Mouse (Mus musculus) ES-E14 (cell line): ENCODE data around the gene Ppp3r1. TPM values are rescaled to one million over a fixed set of nuclear protein-coding genes. Genes with fewer than 3 reads are reported as not detected.

Source experiments
- DNase-seq: peaks from one replicate; pipeline ENCODE4 v3.0.0-alpha.2; 2013; ENCODE audit warnings: low read depth, low spot score
- H3K27ac ChIP-seq: 2 replicates; pipeline ENCODE4 v1.5.1; 2012; ENCODE audit warnings: low read depth, mild to moderate bottlenecking, low read length, moderate library complexity, mixed read lengths; ENCODE audit not compliant: poor library complexity, insufficient read depth, severe bottlenecking
- H3K36me3 ChIP-seq: 2 replicates; pipeline ENCODE4 v1.6.1; 2012; ENCODE audit warnings: mild to moderate bottlenecking, low read length, moderate library complexity, mixed read lengths; ENCODE audit not compliant: control insufficient read depth, poor library complexity, insufficient read depth, severe bottlenecking
- H3K4me1 ChIP-seq, 2 experiments: fragments of 150-350 bp in 1 of 2; sonication (generic) in 1 of 2; 2 replicates each; pipeline ENCODE4 v1.6.1; 2012; ENCODE audit warnings: low read length in 2 of 2, mild to moderate bottlenecking in 1 of 2, mixed read lengths in 1 of 2; ENCODE audit not compliant: control insufficient read depth in 2 of 2, insufficient read depth in 2 of 2, poor library complexity in 1 of 2
- H3K4me3 ChIP-seq, 2 experiments: fragments of 150-350 bp in 1 of 2; sonication (generic) in 1 of 2; 2 replicates each; pipeline ENCODE4 v1.5.1; 2012; ENCODE audit warnings: low read length in 2 of 2, low read depth in 1 of 2, mild to moderate bottlenecking in 1 of 2, mixed read lengths in 1 of 2; ENCODE audit not compliant: insufficient read depth in 1 of 2, poor library complexity in 1 of 2, severe bottlenecking in 1 of 2
- H3K9ac ChIP-seq: 2 replicates; pipeline ENCODE4 v1.6.1; 2012; ENCODE audit warnings: low read depth, mild to moderate bottlenecking, low read length, mixed read lengths; ENCODE audit not compliant: poor library complexity, insufficient read depth, severe bottlenecking
- H3K9me3 ChIP-seq: fragments of 150-350 bp; sonication (generic); 2 replicates; pipeline ENCODE4 v1.6.1; 2012; ENCODE audit warnings: low read depth, mild to moderate bottlenecking, low read length; ENCODE audit not compliant: control insufficient read depth, insufficient read depth
- CHD2 ChIP-seq: IDR thresholded peaks from 2 replicates; pipeline ENCODE4 v1.6.1; 2014; ENCODE audit warnings: mild to moderate bottlenecking, low read depth, low read length, inconsistent platforms
- HCFC1 ChIP-seq: IDR thresholded peaks from 2 replicates; pipeline ENCODE4 v1.6.1; 2012; ENCODE audit warnings: low read length, inconsistent platforms, borderline replicate concordance; ENCODE audit not compliant: insufficient read depth
- MAFK ChIP-seq: IDR thresholded peaks from 2 replicates; pipeline ENCODE4 v1.6.1; 2014; ENCODE audit warnings: mild to moderate bottlenecking, low read depth, low read length, inconsistent platforms; ENCODE audit not compliant: insufficient read depth
- ZC3H11A ChIP-seq: IDR thresholded peaks from 2 replicates; pipeline ENCODE4 v1.6.1; 2012; ENCODE audit warnings: low read depth, mild to moderate bottlenecking, inconsistent platforms, low read length, borderline replicate concordance
- ZNF384 ChIP-seq: IDR thresholded peaks from 2 replicates; pipeline ENCODE4 v1.6.1; 2012; ENCODE audit warnings: low read depth, low read length, inconsistent platforms
- in situ Hi-C, 2 experiments: fragments of 600-800 bp; cut with MboI; formaldehyde crosslinking; loops; one replicate each; pipeline ENCODE4 v1.15.1; 2025; ENCODE audit warnings: low sequenced_read_pairs in 2 of 2, inconsistent platforms in 1 of 2; ENCODE audit not compliant: unreplicated experiment in 2 of 2
- total RNA-seq: library from RNA; depleted of rRNA; stranded (reverse); fragments of 300-350 nt; gene quantifications from 2 replicates; pipeline ENCODE4 v1.2.3, GENCODE M21; 2012; rRNA removed

Ppp3r1 gene
- total RNA-seq, 1 experiment = 32.9 TPM

GRCm38 (mm10) chr11:17248715-17249114, 89.7 kb downstream of the Ppp3r1 start:
- Histone ChIP-seq H3K4me3 (no peak overlapping the region), H3K4me1 (no peaks in the 10 kb centered on the region), H3K9me3 (no peaks in the 10 kb centered on the region), H3K36me3 (no peaks in the 10 kb centered on the region), H3K9ac (no peak overlapping the region), H3K27ac (no peak overlapping the region)
- in situ Hi-C loops = no loop called here
- TF ChIP-seq HCFC1 = no peak
- no peak for TF ChIP-seq MAFK
- no peak for TF ChIP-seq ZC3H11A
- no peak for TF ChIP-seq ZNF384
- TF ChIP-seq CHD2 = no peak
- DNase-seq = no peak

Other genes with a start within 250 kb of the Ppp3r1 start
- gene Fbxo48, start 207.9 kb upstream of the Ppp3r1 start, total RNA-seq = 2.7 and 2.9 TPM in 2 replicates
- gene Cnrip1, start 107.7 kb upstream of the Ppp3r1 start, total RNA-seq = 0.48 and 0.49 TPM in 2 replicates
- gene Plek, start 106.9 kb upstream of the Ppp3r1 start, total RNA-seq = 0.05 and 0.54 TPM in 2 replicates
- gene Wdr92, start 22.8 kb downstream of the Ppp3r1 start, total RNA-seq = 20.3 and 31.5 TPM in 2 replicates
- 67.4 and 113 TPM in 2 replicates for gene Pno1, start 52.3 kb downstream of the Ppp3r1 start, total RNA-seq
- gene C1d, start 98.3 kb downstream of the Ppp3r1 start, total RNA-seq = 35.5 and 48.5 TPM in 2 replicates